Mouse (Mus musculus): ENCODE data around the gene Morc1.

Morc1 gene

GRCm38 (mm10) chr16:48431027-48431426, at the start of gene Morc1:
Gene Morc1, plus strand, starts transcription at chr16:48431237.
- DNase-seq (ENCODE audit: low read depth, low spot score) = no peak

- no peak for DNase-seq (ENCODE audit: low read depth, low spot score)
Measured at GRCm38 (mm10) chr16:48383582-48384257, 47.3 kb upstream of the Morc1 start.

- no peak for DNase-seq (ENCODE audit: low read depth, low spot score)
Measured at GRCm38 (mm10) chr16:48386982-48387381, 44.1 kb upstream of the Morc1 start.

GRCm38 (mm10) chr16:48395278-48395677, 35.8 kb upstream of the Morc1 start:
- no peak for DNase-seq (ENCODE audit: low read depth, low spot score)

GRCm38 (mm10) chr16:48402963-48403362, 28.1 kb upstream of the Morc1 start:
- DNase-seq (ENCODE audit: low read depth, low spot score) = no peak

- no peak for DNase-seq (ENCODE audit: low read depth, low spot score)
Measured at GRCm38 (mm10) chr16:48403423-48403822, 27.6 kb upstream of the Morc1 start.

GRCm38 (mm10) chr16:48404009-48404408, 27.0 kb upstream of the Morc1 start:
- no peak for DNase-seq (ENCODE audit: low read depth, low spot score)

GRCm38 (mm10) chr16:48405674-48406403, 25.2 kb upstream of the Morc1 start:
- no peak for DNase-seq (ENCODE audit: low read depth, low spot score)

- DNase-seq (ENCODE audit: low read depth, low spot score) = no peak
Measured at GRCm38 (mm10) chr16:48409580-48409979, 21.5 kb upstream of the Morc1 start.

- DNase-seq (ENCODE audit: low read depth, low spot score) = no peak
Measured at GRCm38 (mm10) chr16:48410125-48410524, 20.9 kb upstream of the Morc1 start.

- DNase-seq (ENCODE audit: low read depth, low spot score) = no peak
Measured at GRCm38 (mm10) chr16:48412246-48412645, 18.8 kb upstream of the Morc1 start, which contains the start of gene Gm5485. Gene Gm5485, minus strand, starts transcription at chr16:48412416.

GRCm38 (mm10) chr16:48418557-48418956, 12.5 kb upstream of the Morc1 start:
- DNase-seq (ENCODE audit: low read depth, low spot score) = no peak

- DNase-seq (ENCODE audit: low read depth, low spot score) = no peak
Measured at GRCm38 (mm10) chr16:48419035-48419434, 12.0 kb upstream of the Morc1 start.

GRCm38 (mm10) chr16:48422501-48422900, 8.5 kb upstream of the Morc1 start:
- DNase-seq (ENCODE audit: low read depth, low spot score) = no peak

- DNase-seq (ENCODE audit: low read depth, low spot score) = no peak
Measured at GRCm38 (mm10) chr16:48424069-48424468, 7.0 kb upstream of the Morc1 start.

- DNase-seq (ENCODE audit: low read depth, low spot score) = no peak
Measured at GRCm38 (mm10) chr16:48429427-48429826, 1.6 kb upstream of the Morc1 start.

GRCm38 (mm10) chr16:48435454-48435853, 4.4 kb downstream of the Morc1 start:
- no peak for DNase-seq (ENCODE audit: low read depth, low spot score)

- DNase-seq (ENCODE audit: low read depth, low spot score) = no peak
Measured at GRCm38 (mm10) chr16:48437476-48437875, 6.4 kb downstream of the Morc1 start.

- DNase-seq (ENCODE audit: low read depth, low spot score) = no peak
Measured at GRCm38 (mm10) chr16:48444589-48444988, 13.6 kb downstream of the Morc1 start.

GRCm38 (mm10) chr16:48446161-48446925, 15.3 kb downstream of the Morc1 start:
- no peak for DNase-seq (ENCODE audit: low read depth, low spot score)

GRCm38 (mm10) chr16:48453264-48453663, 22.2 kb downstream of the Morc1 start:
- DNase-seq (ENCODE audit: low read depth, low spot score) = no peak

GRCm38 (mm10) chr16:48473396-48473795, 42.4 kb downstream of the Morc1 start:
- DNase-seq (ENCODE audit: low read depth, low spot score) = no peak
